Mouse (Mus musculus): ENCODE measurements around the gene Apol11b. TPM values are rescaled to one million over a fixed set of nuclear protein-coding genes. Genes with fewer than 3 reads are reported as not detected.

Gene Apol11b
- not detected for total RNA-seq (2023)

DNA sequence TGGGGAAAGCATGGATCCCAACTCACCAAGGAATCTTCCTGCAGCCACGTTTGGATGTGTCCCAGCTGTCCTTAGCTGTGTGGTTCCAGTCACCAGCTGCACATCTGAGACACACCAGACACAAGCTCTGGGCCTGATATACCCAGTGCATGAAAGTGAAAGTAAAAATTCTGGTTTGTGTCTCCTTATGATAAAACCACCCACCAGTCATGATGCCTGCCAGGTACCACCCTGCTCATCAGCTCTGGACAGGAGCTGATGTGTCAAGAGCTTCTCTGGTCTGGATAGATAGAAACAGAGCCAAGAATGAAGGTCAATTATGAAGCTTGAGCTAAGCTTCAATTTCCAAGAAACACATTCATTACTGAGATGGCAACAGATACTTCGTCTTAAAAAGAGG, at the start of gene Apol11b:
Gene Apol11b (minus strand): TSS at position 111 of the 400 bp plus-strand sequence.

DNA sequence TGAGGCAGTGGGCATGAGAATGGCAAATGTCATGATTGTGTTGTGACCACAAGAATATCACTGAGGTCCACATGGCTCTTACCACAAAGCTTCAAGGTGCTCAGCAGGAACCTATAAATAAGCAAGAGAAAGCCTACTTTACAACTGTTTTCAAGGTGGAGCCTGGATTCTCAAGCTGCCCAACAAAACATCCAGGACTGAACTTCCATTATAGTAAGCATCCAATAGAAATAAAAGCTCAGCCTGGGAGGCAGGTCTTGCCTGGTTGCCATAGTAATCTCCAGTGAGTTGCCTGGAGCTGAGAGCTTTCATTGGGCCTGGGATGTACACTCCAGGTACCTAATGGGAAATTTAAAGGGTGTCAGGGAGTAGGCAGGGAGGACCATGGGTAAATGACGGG, 44.1 kb downstream of the Apol11b start, which contains the start of gene Gm36245:
Gene Gm36245 (plus strand): TSS at position 301 of the 400 bp plus-strand sequence.

DNA sequence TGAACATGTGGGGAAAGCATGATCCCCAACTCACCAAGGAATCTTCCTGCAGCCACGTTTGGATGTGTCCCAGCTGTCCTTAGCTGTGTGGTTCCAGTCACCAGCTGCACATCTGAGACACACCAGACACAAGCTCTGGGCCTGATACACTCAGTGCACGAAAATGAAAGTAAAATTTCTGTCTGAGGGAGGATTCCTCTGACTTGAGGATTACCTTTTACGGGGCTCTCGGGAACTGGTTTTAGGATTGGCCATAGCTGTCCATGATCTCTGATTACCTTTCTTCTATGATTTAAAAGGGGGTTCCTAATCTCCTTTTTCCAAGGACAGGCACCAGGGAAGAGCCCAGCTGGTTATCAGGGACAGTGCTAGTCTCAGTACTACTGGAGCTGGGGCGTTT, 47.1 kb downstream of the Apol11b start, which contains the start of gene Apol10b:
Gene Apol10b (minus strand): TSS at position 165 of the 400 bp plus-strand sequence.

Other genes with a start within 250 kb of the Apol11b start
- gene Apol7a, start 244.2 kb downstream of the Apol11b start, total RNA-seq (2023), result not detected
- not detected for gene Apol9a, start 232.2 kb downstream of the Apol11b start, total RNA-seq (2023)
- not detected for gene Apol7b, start 195.8 kb downstream of the Apol11b start, total RNA-seq (2023)
- gene Apol10a, start 166.2 kb downstream of the Apol11b start, total RNA-seq (2023), result not detected
- gene Apol11a, start 135.0 kb downstream of the Apol11b start, total RNA-seq (2023), result not detected
- gene Apol7c, start 110.0 kb downstream of the Apol11b start, total RNA-seq (2023), result 10 to 100 TPM; 12.9 to 19.1 TPM
- not detected for gene 1700025B11Rik, start 81.4 kb downstream of the Apol11b start, total RNA-seq (2023)
- gene Apol10b, start 47.2 kb downstream of the Apol11b start, total RNA-seq (2023), result under 1 TPM; 0.55 to 0.82 TPM
- not detected for gene Gm36245, start 44.0 kb downstream of the Apol11b start, total RNA-seq (2023)
- gene Apol7e, start 55.6 kb upstream of the Apol11b start, total RNA-seq (2023), result under 1 TPM; 0.39 to 0.94 TPM
- gene Apol9b, start 85.8 kb upstream of the Apol11b start, total RNA-seq (2023), result not detected
- 1 to 10 TPM; 2.8 to 3.5 TPM for gene Apol8, start 113.7 kb upstream of the Apol11b start, total RNA-seq (2023)
- 100 to 1,000 TPM; 817 to 821 TPM for gene Myh9, start 198.9 kb upstream of the Apol11b start, total RNA-seq (2023)